Mouse (Mus musculus) heart, postnatal 0 days (tissue): ENCODE results near the gene Pik3ip1. TPM values are rescaled to one million over a fixed set of nuclear protein-coding genes. Genes with fewer than 3 reads are reported as not detected.

Experiments used
- ATAC-seq: fragments of 200-750 bp; cut with Nextera tagmentation; 2 replicates; pipeline ENCODE4 v1.8.0; 2017; ENCODE audit warnings: low read depth, moderate number of reproducible peaks, moderate library complexity; ENCODE audit not compliant: insufficient read depth
- DNase-seq: peaks from one replicate; pipeline ENCODE4 v3.0.0-alpha.2; 2016; ENCODE audit warnings: low spot score
- H3K27ac ChIP-seq: fragments of 300-500 bp; sonication (generic); 2 replicates; pipeline ENCODE4 v1.5.1; 2014; ENCODE audit warnings: low read depth, mild to moderate bottlenecking
- H3K27me3 ChIP-seq: fragments of 300-500 bp; sonication (generic); 2 replicates; pipeline ENCODE4 v1.6.1; 2014; ENCODE audit warnings: low read length, mixed read lengths; ENCODE audit not compliant: control insufficient read depth, insufficient read depth
- H3K36me3 ChIP-seq: fragments of 300-500 bp; sonication (generic); replicated peaks from 2 replicates; pipeline ENCODE4 v1.6.1; 2014; ENCODE audit warnings: low read length, mixed read lengths; ENCODE audit not compliant: control insufficient read depth, insufficient read depth
- H3K4me1 ChIP-seq: fragments of 300-500 bp; sonication (generic); 2 replicates; pipeline ENCODE4 v1.6.1; 2014; ENCODE audit warnings: antibody characterized with exemption; ENCODE audit not compliant: control insufficient read depth, insufficient read depth
- H3K4me2 ChIP-seq: fragments of 300-500 bp; sonication (generic); 2 replicates; pipeline ENCODE4 v1.6.1; 2014; ENCODE audit warnings: low read depth, mild to moderate bottlenecking, low read length, moderate library complexity
- H3K4me3 ChIP-seq: fragments of 300-500 bp; sonication (generic); 2 replicates; pipeline ENCODE4 v1.5.1; 2014; ENCODE audit warnings: low read depth, low read length
- H3K9ac ChIP-seq: fragments of 300-500 bp; sonication (generic); replicated peaks from 2 replicates; pipeline ENCODE4 v1.6.1; 2014; ENCODE audit warnings: low read depth, low read length, mixed read lengths
- H3K9me3 ChIP-seq: fragments of 300-500 bp; sonication (generic); replicated peaks from 2 replicates; pipeline ENCODE4 v1.6.1; 2016; ENCODE audit warnings: low read length; ENCODE audit not compliant: control insufficient read depth
- CTCF ChIP-seq: IDR thresholded peaks from 2 replicates; pipeline ENCODE4 v1.5.1; 2016; ENCODE audit warnings: antibody characterized with exemption, control low read depth, low read depth
- EP300 ChIP-seq: IDR thresholded peaks from 2 replicates; pipeline ENCODE4 v1.6.1; 2016; ENCODE audit warnings: antibody characterized with exemption, low read depth
- WGBS: fragments of 180-500 bp; shearing (Covaris S2); extraction: QIAGEN DNeasy Blood & Tissue Kit; methylation state at CpG from one replicate; pipeline ENCODE4 v1.1.7; 2014; 5-methylcytosine and 5-hydroxymethylcytosine counted together
- polyA plus RNA-seq: library from polyadenylated mRNA; unstranded; fragments of >200 nt; fragmentation: Nextera tagmentation; extraction: Ambion mirVana; gene quantifications from 2 replicates; pipeline ENCODE4 v1.2.1, GENCODE M21; 2015
- total RNA-seq: library from RNA; depleted of rRNA; stranded (reverse); fragments of >200 nt; gene quantifications from 2 replicates; pipeline ENCODE4 v1.2.3, GENCODE M21; 2014; ENCODE audit warnings: low replicate concordance

Gene Pik3ip1
- total and polyA plus RNA-seq, 2 experiments from 2014 or later: 44.7 to 57.6 TPM

DNA sequence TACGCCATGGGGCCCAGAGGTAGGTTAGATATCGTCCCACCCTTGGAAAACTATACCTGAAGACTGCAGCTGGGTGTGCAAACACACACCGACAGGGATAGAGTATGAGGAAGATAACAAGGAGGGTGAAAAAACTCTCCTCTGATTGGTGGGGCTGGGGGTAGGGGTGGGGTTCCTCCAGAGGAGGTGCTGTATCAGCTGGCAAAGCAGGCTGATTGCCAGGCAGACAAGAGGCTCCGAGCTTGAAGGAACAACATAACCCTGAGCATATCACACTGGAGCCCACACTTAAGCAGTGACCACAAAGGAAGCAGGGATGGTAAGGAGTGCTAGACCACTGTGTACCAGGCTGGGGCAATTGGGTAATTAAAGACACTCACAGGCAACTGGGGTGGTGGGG, 49.2 kb downstream of the Pik3ip1 start:
- DNase-seq (no peak), ATAC-seq (no peak)
- no peaks in the 10 kb centered on the region for H3K9me3 ChIP-seq
- no peak overlapping the region for H3K4me3 ChIP-seq
- H3K4me1 ChIP-seq: peaks cover 4% of the 10 kb centered on the region
- no peak overlapping the region for H3K9ac ChIP-seq
- 54% methylated on average over 4 of the region's 4 CpGs for WGBS
- peaks cover 3% of the 10 kb centered on the region; the same call in 1 of the 2 replicates for H3K36me3 ChIP-seq
- TF ChIP-seq EP300 (no peak), CTCF (no peak)
- no peak overlapping the region for H3K4me2 ChIP-seq
- H3K27me3 ChIP-seq: no peaks in the 10 kb centered on the region
- H3K27ac ChIP-seq: no peak overlapping the region

DNA sequence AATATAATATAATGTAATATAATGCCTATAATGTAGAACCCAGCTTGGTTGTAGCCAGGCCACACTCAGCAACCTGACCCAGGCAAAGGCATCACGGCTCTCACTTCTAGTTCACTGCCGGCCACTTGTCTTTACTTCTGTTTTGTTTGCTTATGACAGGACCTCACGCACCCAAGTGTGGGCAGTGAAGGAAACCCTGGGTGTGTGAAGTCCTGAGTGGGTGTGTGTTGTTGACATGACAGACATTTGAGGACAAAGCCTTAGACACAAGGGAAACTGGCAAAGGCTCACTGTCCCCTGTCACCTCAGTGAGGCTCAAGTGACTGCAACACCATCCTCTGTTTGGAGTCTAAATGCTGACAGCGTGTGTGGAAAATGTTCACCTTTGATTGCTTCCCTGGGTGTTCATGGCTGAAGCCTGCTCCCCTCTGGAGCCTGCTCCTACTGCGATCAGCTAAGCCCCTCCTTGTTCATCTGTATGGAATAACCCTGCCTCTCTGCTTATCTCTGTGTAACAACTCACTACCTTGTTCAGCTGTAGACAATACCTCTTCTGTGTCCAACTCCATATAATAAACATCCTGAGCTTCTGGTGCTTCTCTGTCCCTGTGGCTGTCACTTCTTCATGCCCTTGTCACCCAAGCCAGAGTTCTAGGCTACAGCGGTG, 51.1 kb downstream of the Pik3ip1 start:
- TF ChIP-seq EP300 (no peak), CTCF (no peak)
- Histone ChIP-seq H3K4me2 (no peak overlapping the region), H3K36me3 (peaks cover 3% of the 10 kb centered on the region; the same call in 1 of the 2 replicates), H3K27ac (no peak overlapping the region), H3K4me1 (no peaks in the 10 kb centered on the region), H3K9me3 (no peaks in the 10 kb centered on the region), H3K9ac (no peak overlapping the region), H3K4me3 (no peak overlapping the region), H3K27me3 (no peaks in the 10 kb centered on the region)
- no peak for ATAC-seq
- no peak for DNase-seq
- 78% methylated on average over 6 of the region's 6 CpGs for WGBS

DNA sequence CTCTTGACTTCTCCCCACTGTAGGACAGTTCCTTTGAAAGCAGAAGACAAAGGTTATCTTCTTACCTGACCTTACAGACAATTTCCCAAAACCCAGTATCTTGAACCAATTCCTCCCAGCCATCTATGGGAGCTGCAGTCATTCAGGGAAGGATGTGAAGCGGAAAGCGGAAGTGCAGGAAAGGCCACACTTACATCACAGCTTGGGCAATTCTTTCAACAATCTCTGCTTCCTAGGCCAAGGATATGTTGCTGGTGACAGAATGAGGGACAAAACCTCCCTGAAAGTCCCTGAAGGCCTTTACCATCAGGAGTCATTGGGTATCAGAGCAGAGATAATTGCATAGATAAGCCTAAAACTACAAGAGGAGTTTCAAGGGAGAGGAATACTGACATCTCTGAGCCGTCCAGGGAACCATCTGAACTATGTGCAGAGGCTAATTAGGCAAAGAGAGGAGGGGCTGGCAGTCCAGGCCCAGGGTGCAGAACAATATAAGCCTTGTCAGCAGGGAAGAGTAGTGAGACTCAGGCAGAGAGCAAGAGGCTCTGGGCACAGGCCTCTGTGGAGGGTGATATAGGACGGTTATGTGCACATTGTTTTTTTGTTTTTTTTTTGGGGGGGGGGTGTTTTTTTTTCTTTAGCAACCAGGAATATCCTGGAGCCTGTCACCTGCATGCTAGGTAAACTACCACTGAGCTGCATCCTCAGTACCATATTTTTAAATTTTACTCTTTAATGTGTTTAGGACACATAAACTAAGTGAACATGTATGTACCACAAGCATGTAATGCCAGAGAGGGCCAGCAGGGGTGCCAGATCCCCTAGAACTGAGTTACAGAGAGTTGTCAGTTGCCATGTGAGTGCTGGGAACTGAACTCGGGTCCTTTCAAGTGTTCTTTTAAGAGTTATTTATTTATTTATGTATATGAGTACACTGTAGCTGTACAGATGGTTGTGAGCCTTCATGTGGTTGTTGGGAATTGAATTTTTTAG, 52.7 kb downstream of the Pik3ip1 start:
- TF ChIP-seq CTCF (no peak), EP300 (no peak)
- Histone ChIP-seq H3K36me3 (peaks cover 3% of the 10 kb centered on the region; the same call in 1 of the 2 replicates), H3K27me3 (no peaks in the 10 kb centered on the region), H3K4me3 (no peak overlapping the region), H3K27ac (no peak overlapping the region), H3K4me2 (no peak overlapping the region), H3K9ac (no peak overlapping the region), H3K4me1 (no peaks in the 10 kb centered on the region; the same call in 1 of the 2 replicates), H3K9me3 (no peaks in the 10 kb centered on the region)
- WGBS: 74% methylated on average over 5 of the region's 5 CpGs
- no peak for DNase-seq
- ATAC-seq: no peak

DNA sequence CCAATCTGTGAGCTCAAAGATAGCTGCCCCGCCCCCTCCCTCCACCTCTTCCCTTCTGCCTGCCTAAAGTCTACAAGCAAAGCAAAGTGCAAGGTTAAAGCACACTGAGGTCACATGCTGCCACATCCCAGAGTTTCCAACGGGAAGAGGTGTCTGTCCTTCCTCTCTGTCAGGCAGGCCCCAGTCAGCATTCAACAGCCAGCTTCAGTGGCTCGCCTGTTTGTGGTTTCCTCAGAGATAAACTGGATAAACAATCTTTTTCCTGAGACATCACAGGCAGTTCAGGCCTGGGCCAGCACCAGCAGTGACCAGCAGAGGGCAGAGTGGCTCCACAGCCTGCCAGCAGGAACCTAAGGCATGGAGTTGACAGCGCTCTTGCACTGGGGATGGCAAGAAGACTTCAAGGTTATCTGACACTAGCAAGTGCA, 56.8 kb downstream of the Pik3ip1 start:
- no peaks in the 10 kb centered on the region for H3K9me3 ChIP-seq
- peak; percentile 99 for TF ChIP-seq CTCF
- TF ChIP-seq EP300: no peak
- no peak overlapping the region for H3K9ac ChIP-seq
- DNase-seq (peak; percentile 81), ATAC-seq (peak; percentile 89)
- WGBS: 14% methylated on average over 4 of the region's 4 CpGs
- no peak overlapping the region for H3K4me3 ChIP-seq
- no peak overlapping the region for H3K27ac ChIP-seq
- no peaks in the 10 kb centered on the region for H3K27me3 ChIP-seq
- H3K4me2 ChIP-seq: no peak overlapping the region
- H3K36me3 ChIP-seq: peaks cover 3% of the 10 kb centered on the region; the same call in 1 of the 2 replicates
- no peaks in the 10 kb centered on the region; the same call in 1 of the 2 replicates for H3K4me1 ChIP-seq

DNA sequence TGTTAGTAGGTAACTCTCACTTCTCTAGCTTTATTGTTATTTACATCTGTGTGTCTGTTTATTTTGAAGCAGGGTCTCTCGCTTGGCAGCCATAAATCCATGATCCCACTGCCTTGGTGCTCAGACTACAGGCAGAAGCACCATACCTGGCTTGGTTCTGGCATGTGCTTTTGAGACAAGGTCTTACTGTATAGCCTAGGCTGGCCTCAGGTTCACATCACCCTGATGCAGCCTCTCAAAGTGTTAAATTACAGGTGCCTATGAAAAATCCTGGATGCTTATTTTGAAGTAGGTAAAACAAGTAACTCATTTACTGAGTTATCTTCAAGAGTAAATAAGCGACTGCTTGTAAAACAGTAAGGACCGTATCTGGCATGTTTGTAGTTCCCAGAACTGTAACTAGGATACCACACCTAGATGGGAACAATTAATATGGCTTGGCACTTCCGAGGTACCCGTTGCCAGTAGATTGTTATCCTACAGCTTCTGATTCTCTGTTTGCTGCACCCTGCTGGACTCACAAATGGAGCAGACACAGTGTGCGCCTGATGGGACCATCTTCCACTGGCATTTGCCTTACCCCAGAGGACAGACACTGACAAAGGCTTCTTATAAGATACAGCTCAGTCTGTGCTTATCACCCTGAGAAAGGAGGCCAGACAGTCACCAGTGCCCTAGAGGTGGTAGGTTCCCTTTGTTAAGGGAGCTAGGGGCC, 57.4 kb downstream of the Pik3ip1 start:
- no peak overlapping the region for H3K4me2 ChIP-seq
- no peaks in the 10 kb centered on the region for H3K9me3 ChIP-seq
- H3K9ac ChIP-seq: no peak overlapping the region
- no peaks in the 10 kb centered on the region for H3K27me3 ChIP-seq
- H3K27ac ChIP-seq: no peak overlapping the region
- no peaks in the 10 kb centered on the region; the same call in 1 of the 2 replicates for H3K4me1 ChIP-seq
- no peak for DNase-seq
- 0 out of 2 replicates have a peak, but pooled peaks cover 3% of the 10 kb centered on the region for H3K36me3 ChIP-seq
- H3K4me3 ChIP-seq: no peak overlapping the region
- WGBS: 78% methylated on average over 6 of the region's 6 CpGs
- TF ChIP-seq CTCF (no peak), EP300 (no peak)
- no peak for ATAC-seq
